Mouse (Mus musculus) erythroblast, embryonic 14.5 days (primary cell): ENCODE measurements around the gene Actn4.

Experiments
- GATA1 ChIP-seq: IDR thresholded peaks from 2 replicates; pipeline ENCODE4 v1.6.1; 2012; ENCODE audit warnings: low read length, inconsistent platforms, mixed read lengths
- TAL1 ChIP-seq: IDR thresholded peaks from 3 replicates; pipeline ENCODE4 v1.6.1; 2012; ENCODE audit warnings: low read length, inconsistent platforms, mixed read lengths

- TF ChIP-seq TAL1 (no peak), GATA1 (no peak)
Measured at GRCm38 (mm10) chr7:28894942-28895341, 67.2 kb downstream of the Actn4 start.
